Mouse (Mus musculus) C2C12 (cell line): ENCODE measurements around the gene Zfp422. TPM values are rescaled to one million over a fixed set of nuclear protein-coding genes. Genes with fewer than 3 reads are reported as not detected.

Experiments
- H3K27me3 ChIP-seq: one replicate; pipeline ENCODE4 v1.6.1; 2011; ENCODE audit not compliant: control insufficient read depth, insufficient read depth, insufficient read length
- H3K36me3 ChIP-seq: one replicate; pipeline ENCODE4 v1.6.1; 2011; ENCODE audit not compliant: control insufficient read depth, insufficient read depth
- H3K4me3 ChIP-seq: one replicate; pipeline ENCODE4 v1.5.1; 2011; ENCODE audit warnings: mild to moderate bottlenecking, control low read depth; ENCODE audit not compliant: poor library complexity, insufficient read depth, severe bottlenecking
- H3K79me2 ChIP-seq: one replicate; pipeline ENCODE4 v1.6.1; 2011; ENCODE audit not compliant: control insufficient read depth, insufficient read depth
- H3K79me3 ChIP-seq: one replicate; pipeline ENCODE4 v1.6.1; 2011; ENCODE audit warnings: low read depth, control low read depth
- H3ac ChIP-seq: one replicate; pipeline ENCODE3; 2011; ENCODE audit warnings: low read depth; ENCODE audit not compliant: control insufficient read depth, insufficient read length
- CEBPB ChIP-seq: IDR thresholded peaks from one replicate; pipeline ENCODE4 v1.6.1; 2011; ENCODE audit warnings: low read depth, mild to moderate bottlenecking, control low read depth, moderate library complexity
- CTCF ChIP-seq: IDR thresholded peaks from one replicate; pipeline ENCODE4 v1.5.1; 2011; ENCODE audit not compliant: control insufficient read depth, insufficient read depth, insufficient read length
- FOSL1 ChIP-seq: IDR thresholded peaks from one replicate; pipeline ENCODE4 v1.8.0; 2011; ENCODE audit warnings: mild to moderate bottlenecking, low read length; ENCODE audit not compliant: poor library complexity, insufficient read depth, severe bottlenecking
- MAX ChIP-seq: IDR thresholded peaks from one replicate; pipeline ENCODE4 v1.6.1; 2011; ENCODE audit warnings: mild to moderate bottlenecking, control low read depth
- MYOD1 ChIP-seq: IDR thresholded peaks from one replicate; pipeline ENCODE4 v1.6.1; 2011; ENCODE audit warnings: low read depth; ENCODE audit not compliant: control insufficient read depth, insufficient read length
- MYOG ChIP-seq: IDR thresholded peaks from one replicate; pipeline ENCODE4 v1.6.1; 2011; ENCODE audit not compliant: control insufficient read depth, insufficient read length; ENCODE audit errors: extremely low read depth
- USF1 ChIP-seq: IDR thresholded peaks from one replicate; pipeline ENCODE4 v1.6.1; 2011; ENCODE audit warnings: low read depth, mild to moderate bottlenecking, control low read depth, moderate library complexity
- polyA plus RNA-seq: library from polyadenylated mRNA; unstranded; fragments of >200 nt; fragmentation: generic; extraction: Trizol; gene quantifications from one replicate; pipeline ENCODE4 v1.2.1, GENCODE M21; 2012; ENCODE audit warnings: missing spikeins

The Zfp422 gene
- polyA plus RNA-seq, 1 experiment = 7.5 TPM

DNA sequence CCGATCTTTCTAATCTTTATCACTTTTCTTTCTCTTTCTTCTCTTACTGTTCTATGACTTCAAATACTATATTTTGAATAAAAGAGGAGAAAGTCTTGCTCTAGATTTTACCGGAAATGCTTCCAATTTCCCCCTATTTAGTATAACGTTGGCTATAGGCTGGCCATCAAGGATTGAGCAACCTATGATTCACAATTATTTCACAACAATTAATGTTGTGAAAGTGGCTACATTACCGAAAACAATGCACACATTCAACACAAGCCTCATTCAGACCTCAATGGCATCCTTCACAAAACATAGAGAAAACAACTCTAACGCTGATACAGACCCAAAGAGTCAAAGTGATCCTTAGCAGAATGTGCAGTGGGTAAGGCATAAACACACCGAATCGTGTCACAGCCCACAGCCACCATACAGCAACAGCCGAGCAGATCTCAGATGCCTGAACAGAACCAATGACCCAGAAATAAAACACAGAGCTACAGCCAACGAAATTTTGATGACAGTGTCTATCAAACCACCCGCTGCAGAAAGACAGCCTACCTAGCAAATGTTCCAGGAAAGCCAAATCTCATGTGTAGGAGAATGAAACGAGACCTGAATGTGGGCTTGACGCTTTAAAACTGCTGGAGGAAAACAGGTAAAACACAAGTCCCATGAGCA is 37.4 kb upstream of the Zfp422 start:
- no peak overlapping the region for H3ac ChIP-seq
- no peaks in the 10 kb centered on the region for H3K27me3 ChIP-seq
- no peaks in the 10 kb centered on the region for H3K36me3 ChIP-seq
- H3K4me3 ChIP-seq = no peak overlapping the region
- no peaks in the 10 kb centered on the region for H3K79me3 ChIP-seq
- no peak for TF ChIP-seq MYOD1
- TF ChIP-seq USF1 = no peak
- TF ChIP-seq MAX = no peak
- no peak for TF ChIP-seq FOSL1
- no peak for TF ChIP-seq CTCF
- no peak for TF ChIP-seq MYOG
- peak; percentile 30 for TF ChIP-seq CEBPB
- H3K79me2 ChIP-seq = no peaks in the 10 kb centered on the region

DNA sequence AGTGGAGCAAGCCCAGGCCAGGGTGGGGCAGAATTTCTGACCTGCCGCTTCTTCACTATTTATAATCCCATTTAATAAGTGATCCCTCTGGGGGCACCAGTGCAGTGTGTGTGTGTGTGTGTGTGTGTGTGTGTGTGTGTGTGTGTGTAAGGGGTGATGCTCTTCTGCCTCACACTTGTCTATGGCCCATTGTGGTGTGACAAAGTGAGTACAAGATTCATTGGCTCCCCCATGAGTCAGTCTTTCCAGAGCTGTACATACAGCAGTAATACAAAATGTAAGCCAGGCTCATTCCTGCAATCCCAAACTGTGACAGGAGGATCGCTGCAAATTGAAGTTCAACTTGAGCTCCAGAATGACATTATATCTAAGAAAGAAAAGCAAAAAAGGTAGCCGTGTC is 36.0 kb upstream of the Zfp422 start:
- H3K4me3 ChIP-seq = no peak overlapping the region
- H3ac ChIP-seq = no peak overlapping the region
- H3K79me3 ChIP-seq = no peaks in the 10 kb centered on the region
- TF ChIP-seq MYOG (no peak), MAX (no peak), CTCF (no peak), USF1 (no peak), CEBPB (no peak), FOSL1 (no peak), MYOD1 (no peak)
- no peaks in the 10 kb centered on the region for H3K79me2 ChIP-seq
- H3K27me3 ChIP-seq = no peaks in the 10 kb centered on the region
- H3K36me3 ChIP-seq = no peaks in the 10 kb centered on the region

DNA sequence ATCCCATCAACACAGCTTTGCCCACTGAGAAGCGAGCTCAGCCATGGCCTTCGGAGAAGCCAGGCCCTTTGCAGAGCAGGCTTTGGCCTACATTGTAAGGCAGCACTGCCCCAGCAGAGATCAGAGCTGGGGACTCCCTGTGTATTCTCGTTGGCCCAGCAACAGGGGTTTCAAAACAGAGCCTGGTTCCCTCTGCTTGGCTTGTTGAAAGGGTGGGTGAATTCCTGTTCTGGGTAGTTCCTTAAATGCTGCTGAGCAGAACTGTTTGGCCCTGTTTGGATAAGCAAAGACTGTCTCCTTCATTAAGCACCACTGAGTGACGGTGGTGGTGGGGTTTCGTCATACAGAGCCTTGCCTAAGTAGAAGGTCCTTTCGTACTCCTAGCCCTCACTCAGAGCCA is 35.2 kb upstream of the Zfp422 start:
- TF ChIP-seq CTCF (no peak), MAX (no peak), MYOD1 (no peak), MYOG (no peak), CEBPB (no peak), USF1 (no peak), FOSL1 (no peak)
- Histone ChIP-seq H3K27me3 (no peaks in the 10 kb centered on the region), H3K79me2 (no peaks in the 10 kb centered on the region), H3K36me3 (no peaks in the 10 kb centered on the region), H3K4me3 (no peak overlapping the region), H3ac (no peak overlapping the region), H3K79me3 (no peaks in the 10 kb centered on the region)

DNA sequence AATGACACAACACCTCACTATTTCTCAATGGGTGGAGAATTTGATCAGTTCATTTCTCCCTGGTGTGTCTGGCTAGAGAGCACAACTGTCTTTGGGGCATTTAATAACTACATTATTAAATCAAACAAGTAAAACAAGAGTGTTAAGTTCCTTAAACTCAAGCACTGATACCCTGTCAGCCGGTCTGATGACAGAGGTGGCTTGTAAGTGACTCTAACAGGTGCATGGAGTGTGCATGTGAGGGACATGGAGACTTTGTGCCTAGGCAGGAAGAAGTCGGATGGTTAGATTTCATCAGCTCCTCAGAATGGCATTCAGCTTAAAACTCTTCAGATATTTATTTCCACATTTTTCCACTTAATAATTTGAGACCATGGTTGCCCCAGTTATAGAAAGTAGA is 34.6 kb upstream of the Zfp422 start:
- TF ChIP-seq MYOG (no peak), CEBPB (no peak), FOSL1 (no peak), MAX (no peak)
- no peaks in the 10 kb centered on the region for H3K79me3 ChIP-seq
- no peak overlapping the region for H3ac ChIP-seq
- no peaks in the 10 kb centered on the region for H3K27me3 ChIP-seq
- no peaks in the 10 kb centered on the region for H3K79me2 ChIP-seq
- no peak overlapping the region for H3K4me3 ChIP-seq
- H3K36me3 ChIP-seq = no peaks in the 10 kb centered on the region

DNA sequence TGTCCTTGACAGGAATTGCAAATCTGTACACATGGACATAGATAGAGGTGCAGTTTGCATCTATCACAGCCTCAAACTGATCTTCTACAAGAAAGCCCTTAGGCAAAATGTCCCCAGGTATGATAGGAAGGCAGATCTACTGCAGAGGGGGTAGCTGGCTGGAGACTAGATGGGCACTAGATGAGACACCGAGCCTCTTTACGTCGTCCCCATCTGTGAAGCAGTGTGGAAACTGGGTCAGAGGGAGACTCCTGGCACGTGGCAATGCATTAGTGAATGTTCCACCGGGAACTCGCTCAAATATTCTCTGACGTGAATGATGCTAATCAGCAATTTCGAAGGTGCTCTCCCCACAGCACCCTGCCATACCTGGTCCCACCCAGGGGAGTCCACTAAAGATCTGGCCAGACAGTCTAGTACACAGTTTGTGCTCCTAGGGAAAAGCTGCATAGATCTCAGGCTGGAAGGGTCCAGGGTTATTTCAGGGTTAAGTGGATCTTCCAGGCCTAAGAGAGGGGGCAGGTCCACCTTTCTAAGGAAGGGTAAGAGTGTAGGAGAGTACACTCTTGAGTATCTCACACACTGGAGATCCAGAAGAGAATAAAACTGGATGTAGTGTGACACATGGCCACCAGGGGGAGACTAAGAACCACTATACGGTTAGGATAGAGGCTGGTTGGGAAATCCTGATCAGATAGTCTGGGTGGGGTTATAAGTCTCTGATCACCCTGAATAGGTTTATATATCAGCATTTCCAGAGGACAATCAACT is 25.1 kb upstream of the Zfp422 start:
- Histone ChIP-seq H3K79me3 (no peaks in the 10 kb centered on the region), H3K27me3 (no peaks in the 10 kb centered on the region), H3K36me3 (no peaks in the 10 kb centered on the region), H3ac (no peak overlapping the region), H3K4me3 (no peak overlapping the region), H3K79me2 (no peaks in the 10 kb centered on the region)
- TF ChIP-seq MAX = no peak
- TF ChIP-seq MYOD1 = no peak
- no peak for TF ChIP-seq CTCF
- TF ChIP-seq USF1 = no peak
- TF ChIP-seq FOSL1 = no peak
- TF ChIP-seq MYOG = no peak
- TF ChIP-seq CEBPB = no peak

DNA sequence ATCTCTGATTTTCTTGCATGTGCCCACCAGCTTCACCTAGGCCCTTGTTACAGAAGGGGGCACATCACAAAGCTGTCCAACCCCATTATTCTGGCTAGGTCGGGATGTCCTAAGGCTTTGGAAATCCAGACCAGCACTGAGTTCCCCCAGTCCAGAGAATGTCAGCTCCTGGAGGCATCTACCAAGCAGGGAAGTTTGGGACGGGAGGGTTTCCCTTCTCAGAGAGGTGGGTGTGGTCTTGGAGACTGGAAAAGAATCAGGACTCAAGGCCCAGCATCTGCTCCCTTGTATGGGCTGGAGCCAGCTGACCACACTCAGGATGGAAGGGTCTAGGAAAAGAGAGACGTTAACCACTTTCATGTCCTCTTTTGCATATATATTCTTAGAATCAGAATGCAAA is 24.4 kb upstream of the Zfp422 start:
- Histone ChIP-seq H3ac (no peak overlapping the region), H3K27me3 (no peaks in the 10 kb centered on the region), H3K79me2 (no peaks in the 10 kb centered on the region), H3K4me3 (no peak overlapping the region), H3K79me3 (no peaks in the 10 kb centered on the region), H3K36me3 (no peaks in the 10 kb centered on the region)
- no peak for TF ChIP-seq CEBPB
- TF ChIP-seq MAX = no peak
- no peak for TF ChIP-seq CTCF
- TF ChIP-seq FOSL1 = no peak
- no peak for TF ChIP-seq MYOD1
- TF ChIP-seq MYOG = no peak
- no peak for TF ChIP-seq USF1
